Mouse (Mus musculus): ENCODE results near the gene Pdzrn3. TPM values are rescaled to one million over a fixed set of nuclear protein-coding genes. Genes with fewer than 3 reads are reported as not detected.

Pdzrn3 gene
- polyA plus RNA-seq, 1 experiment from 2014 or later: 8.2 TPM

- ATAC-seq (ENCODE audit: low read depth): no peak
- Histone ChIP-seq H3K36me3 (ENCODE audit: control insufficient read depth, insufficient read depth, low read length) (peaks cover 2% of the 10 kb centered on the region; the same call in 1 of the 2 replicates), H3K9me3 (ENCODE audit: control insufficient read depth, low read length) (no peaks in the 10 kb centered on the region)
These were observed 207.0 kb downstream of the Pdzrn3 start for GRCm38 (mm10) chr6:101170699-101171098.

GRCm38 (mm10) chr6:101153511-101153921, 224.2 kb downstream of the Pdzrn3 start:
- Histone ChIP-seq H3K4me3 (ENCODE audit: low read length) (no peak overlapping the region), H3K4me2 (ENCODE audit: low read depth, low read length) (no peak overlapping the region), H3K4me1 (replicated peaks; ENCODE audit: control insufficient read depth, insufficient read depth, low read length) (no peaks in the 10 kb centered on the region), H3K27me3 (ENCODE audit: control insufficient read depth, insufficient read depth, low read depth, low read length) (no peaks in the 10 kb centered on the region), H3K9me3 (ENCODE audit: control insufficient read depth, low read length) (no peaks in the 10 kb centered on the region), H3K27ac (ENCODE audit: low read length) (no peak overlapping the region), H3K36me3 (ENCODE audit: control insufficient read depth, insufficient read depth, low read length) (peaks cover 22% of the 10 kb centered on the region), H3K9ac (ENCODE audit: low read length) (no peak overlapping the region)
- ATAC-seq (ENCODE audit: low read depth): no peak
- 81% methylated on average over 1 of the region's 1 CpGs for WGBS

More at GRCm38 (mm10) chr6:101170699-101171098, 207.0 kb downstream of the Pdzrn3 start:
- Histone ChIP-seq H3K4me2 (ENCODE audit: low read depth, low read length) (no peak overlapping the region), H3K4me3 (ENCODE audit: low read length) (no peak overlapping the region), H3K4me1 (replicated peaks; ENCODE audit: control insufficient read depth, insufficient read depth, low read length) (no peaks in the 10 kb centered on the region), H3K9ac (ENCODE audit: low read length) (no peak overlapping the region), H3K27ac (ENCODE audit: low read length) (no peak overlapping the region), H3K27me3 (ENCODE audit: control insufficient read depth, insufficient read depth, low read depth, low read length) (no peaks in the 10 kb centered on the region)
- WGBS: 65% methylated on average over 7 of the region's 7 CpGs

- Histone ChIP-seq H3K4me2 (ENCODE audit: low read depth, low read length) (no peak overlapping the region), H3K4me3 (ENCODE audit: low read length) (no peak overlapping the region), H3K9ac (ENCODE audit: low read length) (no peak overlapping the region), H3K36me3 (ENCODE audit: control insufficient read depth, insufficient read depth, low read length) (no peaks in the 10 kb centered on the region), H3K27ac (ENCODE audit: low read length) (no peak overlapping the region), H3K4me1 (replicated peaks; ENCODE audit: control insufficient read depth, insufficient read depth, low read length) (no peaks in the 10 kb centered on the region), H3K9me3 (ENCODE audit: control insufficient read depth, low read length) (no peaks in the 10 kb centered on the region), H3K27me3 (ENCODE audit: control insufficient read depth, insufficient read depth, low read depth, low read length) (no peaks in the 10 kb centered on the region)
- 44% methylated on average over 3 of the region's 3 CpGs for WGBS
- peak; percentile 82 for ATAC-seq (ENCODE audit: low read depth)
These were observed 242.3 kb downstream of the Pdzrn3 start for GRCm38 (mm10) chr6:101135368-101135767.

GRCm38 (mm10) chr6:101125396-101125795, 252.3 kb downstream of the Pdzrn3 start:
- Histone ChIP-seq H3K4me2 (ENCODE audit: low read depth, low read length) (no peak overlapping the region), H3K4me3 (ENCODE audit: low read length) (no peak overlapping the region), H3K36me3 (ENCODE audit: control insufficient read depth, insufficient read depth, low read length) (no peaks in the 10 kb centered on the region), H3K27me3 (ENCODE audit: control insufficient read depth, insufficient read depth, low read depth, low read length) (no peaks in the 10 kb centered on the region), H3K4me1 (replicated peaks; ENCODE audit: control insufficient read depth, insufficient read depth, low read length) (no peaks in the 10 kb centered on the region), H3K27ac (ENCODE audit: low read length) (no peak overlapping the region), H3K9ac (ENCODE audit: low read length) (no peak overlapping the region), H3K9me3 (ENCODE audit: control insufficient read depth, low read length) (no peaks in the 10 kb centered on the region)
- no peak for ATAC-seq (ENCODE audit: low read depth)
- 47% methylated on average over 5 of the region's 5 CpGs for WGBS

GRCm38 (mm10) chr6:101108951-101109350, 268.7 kb downstream of the Pdzrn3 start:
- H3K27me3 ChIP-seq (ENCODE audit: control insufficient read depth, insufficient read depth, low read depth, low read length): no peaks in the 10 kb centered on the region
- no peak overlapping the region for H3K27ac ChIP-seq (ENCODE audit: low read length)
- no peak overlapping the region for H3K9ac ChIP-seq (ENCODE audit: low read length)
- no peak overlapping the region for H3K4me2 ChIP-seq (ENCODE audit: low read depth, low read length)
- 62% methylated on average over 1 of the region's 1 CpGs for WGBS
- no peak overlapping the region for H3K4me3 ChIP-seq (ENCODE audit: low read length)
- H3K36me3 ChIP-seq (ENCODE audit: control insufficient read depth, insufficient read depth, low read length): no peaks in the 10 kb centered on the region
- H3K9me3 ChIP-seq (ENCODE audit: control insufficient read depth, low read length): no peaks in the 10 kb centered on the region
- ATAC-seq (ENCODE audit: low read depth): no peak
- no peaks in the 10 kb centered on the region for H3K4me1 ChIP-seq (replicated peaks; ENCODE audit: control insufficient read depth, insufficient read depth, low read length)

GRCm38 (mm10) chr6:101103506-101103905, 274.2 kb downstream of the Pdzrn3 start:
- no peak for ATAC-seq (ENCODE audit: low read depth)
- no peaks in the 10 kb centered on the region for H3K27me3 ChIP-seq (ENCODE audit: control insufficient read depth, insufficient read depth, low read depth, low read length)
- 91% methylated on average over 6 of the region's 6 CpGs for WGBS

GRCm38 (mm10) chr6:101101709-101102654, 275.7 kb downstream of the Pdzrn3 start:
- ATAC-seq (ENCODE audit: low read depth): no peak
- no peak overlapping the region for H3K4me2 ChIP-seq (ENCODE audit: low read depth, low read length)
- WGBS: 44% methylated on average over 14 of the region's 14 CpGs
- H3K9me3 ChIP-seq (ENCODE audit: control insufficient read depth, low read length): no peaks in the 10 kb centered on the region
- H3K27ac ChIP-seq (ENCODE audit: low read length): no peak overlapping the region
- H3K27me3 ChIP-seq (ENCODE audit: control insufficient read depth, insufficient read depth, low read depth, low read length): no peaks in the 10 kb centered on the region
- no peak overlapping the region for H3K9ac ChIP-seq (ENCODE audit: low read length)
- H3K4me1 ChIP-seq (replicated peaks; ENCODE audit: control insufficient read depth, insufficient read depth, low read length): peaks cover 2% of the 10 kb centered on the region; the same call in 1 of the 2 replicates
- no peak overlapping the region for H3K4me3 ChIP-seq (ENCODE audit: low read length)
- no peaks in the 10 kb centered on the region for H3K36me3 ChIP-seq (ENCODE audit: control insufficient read depth, insufficient read depth, low read length)

More at GRCm38 (mm10) chr6:101103506-101103905, 274.2 kb downstream of the Pdzrn3 start:
- no peak overlapping the region for H3K4me3 ChIP-seq (ENCODE audit: low read length)
- H3K4me1 ChIP-seq (replicated peaks; ENCODE audit: control insufficient read depth, insufficient read depth, low read length): peaks cover 2% of the 10 kb centered on the region; the same call in 1 of the 2 replicates
- H3K4me2 ChIP-seq (ENCODE audit: low read depth, low read length): no peak overlapping the region
- no peaks in the 10 kb centered on the region for H3K9me3 ChIP-seq (ENCODE audit: control insufficient read depth, low read length)
- H3K27ac ChIP-seq (ENCODE audit: low read length): no peak overlapping the region
- H3K36me3 ChIP-seq (ENCODE audit: control insufficient read depth, insufficient read depth, low read length): no peaks in the 10 kb centered on the region
- H3K9ac ChIP-seq (ENCODE audit: low read length): no peak overlapping the region

Data from lung, embryonic 16.5 days (tissue).